Mouse (Mus musculus) kidney, postnatal 10 days (tissue): ENCODE results near the gene Zfp148.
"Not testable (repeated sequence)": the region's sequence is repeated elsewhere in the genome, so short reads cannot be mapped to it uniquely, and the experiment has no call there.

Experiments used
- DNase-seq: peaks from one replicate; pipeline ENCODE4 v3.0.0; 2021; ENCODE audit warnings: mixed read lengths

The Zfp148 gene

DNA sequence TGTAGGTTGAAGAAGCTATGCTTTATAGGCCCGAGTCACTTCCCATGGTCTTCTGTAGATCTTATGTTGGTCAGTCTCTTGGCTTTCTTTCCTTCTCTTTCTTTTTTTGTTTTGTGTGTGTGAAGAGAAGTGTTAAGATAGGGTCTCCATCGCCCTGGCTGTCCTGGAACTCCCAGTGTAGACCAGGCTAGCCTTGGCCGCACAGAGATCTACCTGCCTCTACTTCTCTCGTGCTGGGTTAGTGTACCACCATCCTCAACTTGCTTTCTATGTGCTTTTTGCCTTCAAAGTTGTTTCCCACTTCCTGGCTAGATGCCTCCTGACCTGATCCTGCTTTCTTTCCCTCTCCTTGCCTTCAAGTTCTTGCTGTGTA, 84.6 kb downstream of the Zfp148 start:
- no peak for DNase-seq

GRCm38 (mm10) chr16:33467451-33467850, 86.8 kb downstream of the Zfp148 start:
- DNase-seq: peak; percentile 44

GRCm38 (mm10) chr16:33469973-33470372, 89.3 kb downstream of the Zfp148 start:
- no peak for DNase-seq

DNA sequence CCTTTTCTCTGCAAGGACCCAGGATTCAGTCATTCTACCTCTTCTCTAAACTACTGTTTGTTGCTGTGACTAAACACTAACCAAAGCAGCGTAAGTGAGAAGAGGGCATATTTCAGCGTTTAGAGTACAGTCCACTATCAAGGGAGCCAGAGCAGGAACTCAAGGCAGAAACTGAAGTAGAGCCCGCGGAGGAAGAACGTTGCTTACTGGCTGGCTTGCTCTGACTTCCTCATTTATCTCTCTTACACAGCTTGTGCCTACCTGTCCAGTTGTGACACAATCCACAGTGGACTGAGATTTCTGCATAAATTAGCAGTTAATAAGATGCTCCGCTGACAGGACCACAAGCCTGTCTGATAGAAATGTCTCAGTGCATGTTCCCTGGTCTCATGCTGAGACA, 93.7 kb downstream of the Zfp148 start:
- DNase-seq: no peak

DNA sequence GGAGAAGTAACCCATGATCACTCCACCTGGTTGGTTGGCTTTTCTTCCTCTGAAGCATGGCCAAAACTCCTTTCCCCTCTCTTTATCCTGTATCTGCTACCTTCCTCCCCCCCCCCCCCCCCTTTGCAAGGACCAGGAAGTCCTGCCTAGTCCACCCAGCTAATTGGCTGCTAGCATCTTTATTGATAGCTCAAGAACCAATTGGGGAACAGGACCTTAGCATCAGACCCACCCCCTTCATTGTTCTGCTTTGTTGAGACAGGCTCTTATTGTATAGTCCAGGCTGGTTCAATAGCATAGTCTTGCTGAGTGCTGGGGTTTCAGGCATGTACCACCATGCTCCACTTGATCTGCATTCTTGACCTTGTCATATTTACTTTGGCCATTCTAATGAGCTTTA, 99.3 kb downstream of the Zfp148 start:
- no peak for DNase-seq

DNA sequence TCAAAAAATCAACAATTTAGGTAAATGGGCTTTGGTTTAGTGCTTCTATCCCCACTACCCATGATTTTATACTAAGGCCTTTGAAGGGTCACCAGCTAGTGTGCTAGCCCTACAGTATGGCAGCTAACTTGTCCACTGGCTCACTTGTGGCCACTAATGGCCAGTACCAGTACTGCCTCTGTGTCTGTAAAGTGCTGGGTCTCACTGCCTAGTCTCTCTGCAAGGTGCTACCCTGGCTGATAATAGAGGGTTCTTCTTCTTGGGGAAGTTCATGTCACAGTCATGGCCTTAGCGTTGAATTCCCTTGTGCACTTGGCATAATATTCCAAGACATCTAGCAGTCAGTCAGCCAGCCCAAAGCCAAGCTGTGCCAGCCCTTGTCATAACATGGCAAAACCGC, 100.5 kb downstream of the Zfp148 start:
- peak; percentile 37 for DNase-seq

DNA sequence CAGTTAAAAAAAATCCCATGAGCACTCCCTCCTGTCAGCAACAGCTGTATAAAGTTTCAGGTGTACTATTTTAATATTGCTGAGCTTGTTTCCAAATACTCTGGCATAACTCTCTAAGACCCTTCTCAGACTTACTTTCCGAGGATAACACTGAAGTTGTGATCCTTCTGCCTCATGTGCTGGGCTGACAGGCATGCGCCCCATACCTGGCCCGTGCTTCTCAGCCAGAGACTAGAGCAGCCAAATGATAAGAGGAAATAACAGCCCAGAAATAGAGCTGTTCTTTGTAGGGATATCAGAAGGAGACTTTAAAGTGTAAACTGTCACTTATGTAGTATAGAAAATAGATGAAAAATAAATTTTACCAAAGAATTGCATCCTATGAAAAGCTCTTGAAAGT, 101.7 kb downstream of the Zfp148 start:
- no peak for DNase-seq

DNA sequence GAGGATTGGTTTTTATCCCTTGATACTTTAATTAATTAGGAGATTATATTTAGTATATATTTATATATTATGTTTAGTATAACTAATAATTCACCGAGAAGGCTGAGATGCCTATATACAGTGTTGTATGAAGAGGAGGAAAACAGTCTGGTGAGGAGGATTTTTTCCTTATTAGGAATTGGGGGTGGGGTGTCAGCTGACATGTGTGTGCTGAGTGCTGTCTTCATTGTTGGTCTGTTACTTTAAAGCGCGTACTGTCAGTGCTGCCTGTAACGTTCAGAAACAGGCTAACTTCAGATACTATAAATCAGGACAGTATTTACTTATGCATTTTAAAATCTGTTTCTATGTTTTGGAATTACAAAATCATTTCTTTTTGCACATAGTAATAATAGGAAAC, 107.1 kb downstream of the Zfp148 start:
- DNase-seq: no peak

DNA sequence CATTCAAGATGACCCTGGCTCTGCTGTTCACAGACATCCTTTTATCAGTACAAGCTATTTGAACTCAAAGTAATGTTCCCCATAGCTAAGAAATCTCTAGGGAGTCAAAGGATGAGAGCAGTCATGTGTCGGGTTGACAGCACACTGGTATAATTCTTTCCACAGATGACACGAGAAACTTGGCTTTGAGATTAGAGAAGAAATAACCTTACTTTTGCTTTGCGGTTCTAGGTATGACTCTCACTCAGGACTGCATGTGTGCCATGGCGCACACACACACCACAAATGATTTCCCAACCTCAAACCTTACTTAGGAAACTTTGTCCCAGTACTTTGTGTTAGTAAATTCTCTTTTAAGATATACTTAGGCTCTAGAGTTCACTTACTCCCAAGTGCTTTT, 113.7 kb downstream of the Zfp148 start:
- DNase-seq: no peak

GRCm38 (mm10) chr16:33508082-33508481, 127.4 kb downstream of the Zfp148 start:
- no peak for DNase-seq

DNA sequence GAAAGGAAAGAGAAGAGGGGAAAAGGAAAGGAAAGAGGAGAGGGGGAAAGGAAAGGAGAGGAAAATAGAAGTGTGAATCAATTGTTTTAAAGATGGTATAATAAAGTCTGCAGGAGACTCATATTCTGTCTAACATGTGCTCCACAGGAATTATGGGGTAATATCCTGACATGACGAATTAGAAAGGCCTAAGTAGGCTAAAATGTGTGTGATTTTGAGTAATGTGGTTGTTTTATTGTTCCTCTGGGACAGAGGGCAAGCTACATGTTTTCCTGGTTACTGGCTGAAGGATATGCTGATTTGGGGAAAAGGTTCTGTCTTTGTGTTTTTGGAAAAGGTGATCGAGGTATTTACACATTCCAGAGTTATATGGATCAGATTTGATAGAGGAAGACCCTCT, 128.6 kb downstream of the Zfp148 start:
- DNase-seq: not testable (repeated sequence)

- DNase-seq: not testable (repeated sequence)
Observed at GRCm38 (mm10) chr16:33510856-33511255, 130.2 kb downstream of the Zfp148 start.

- no peak for DNase-seq
Observed at GRCm38 (mm10) chr16:33512555-33512954, 131.9 kb downstream of the Zfp148 start.

GRCm38 (mm10) chr16:33516807-33517565, 136.3 kb downstream of the Zfp148 start, which contains the start of gene Slc12a8:
Gene Slc12a8, plus strand, starts transcription at chr16:33517328.
- DNase-seq: peak; percentile 51

DNA sequence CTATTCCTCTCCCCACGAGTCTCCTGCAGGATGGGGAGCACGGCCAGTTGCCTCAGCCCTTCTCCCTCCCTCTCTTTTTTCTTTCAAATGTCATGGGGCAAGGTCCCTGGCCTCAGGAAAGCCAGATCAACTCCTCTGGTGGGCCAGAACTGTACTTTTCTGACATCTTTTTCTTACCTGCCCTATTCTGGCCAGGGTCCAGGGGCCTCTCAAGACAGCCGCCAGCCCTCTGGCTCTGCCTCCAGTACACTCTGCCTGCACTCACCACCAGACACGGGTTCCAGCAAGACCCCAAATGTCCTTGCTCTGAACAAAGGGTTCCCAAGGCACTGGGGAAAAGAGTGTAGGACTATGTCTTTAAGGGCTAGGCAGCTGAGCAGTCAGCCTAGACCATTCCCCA, 137.0 kb downstream of the Zfp148 start:
- DNase-seq: peak; percentile 24

- no peak for DNase-seq
Observed at GRCm38 (mm10) chr16:33518236-33518635, 137.6 kb downstream of the Zfp148 start.

GRCm38 (mm10) chr16:33519916-33520568, 139.4 kb downstream of the Zfp148 start:
- no peak for DNase-seq

- no peak for DNase-seq
Observed at GRCm38 (mm10) chr16:33522516-33522915, 141.9 kb downstream of the Zfp148 start.

DNA sequence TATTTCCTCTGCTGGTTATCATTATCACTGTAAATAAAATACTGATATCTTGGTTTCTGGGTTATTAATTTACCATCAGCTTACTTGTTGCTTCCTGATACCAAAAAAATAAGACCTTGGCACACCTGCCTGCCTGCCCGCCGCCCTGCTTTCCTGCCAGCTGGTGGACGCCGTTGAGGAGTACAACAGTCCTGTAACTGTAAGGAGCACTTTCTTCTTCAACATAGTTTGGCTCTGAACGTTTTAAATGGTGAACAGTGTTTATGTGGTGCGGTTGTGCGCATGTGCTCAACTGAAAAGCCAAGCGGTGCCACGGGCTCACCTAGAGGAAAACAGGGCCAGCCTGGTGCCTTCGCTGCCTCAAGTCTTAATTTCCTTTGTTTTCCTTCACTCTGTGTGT, 142.9 kb downstream of the Zfp148 start:
- DNase-seq: no peak

GRCm38 (mm10) chr16:33529502-33530454, 149.1 kb downstream of the Zfp148 start:
- no peak for DNase-seq

- no peak for DNase-seq
Observed at GRCm38 (mm10) chr16:33531184-33531583, 150.5 kb downstream of the Zfp148 start.

DNA sequence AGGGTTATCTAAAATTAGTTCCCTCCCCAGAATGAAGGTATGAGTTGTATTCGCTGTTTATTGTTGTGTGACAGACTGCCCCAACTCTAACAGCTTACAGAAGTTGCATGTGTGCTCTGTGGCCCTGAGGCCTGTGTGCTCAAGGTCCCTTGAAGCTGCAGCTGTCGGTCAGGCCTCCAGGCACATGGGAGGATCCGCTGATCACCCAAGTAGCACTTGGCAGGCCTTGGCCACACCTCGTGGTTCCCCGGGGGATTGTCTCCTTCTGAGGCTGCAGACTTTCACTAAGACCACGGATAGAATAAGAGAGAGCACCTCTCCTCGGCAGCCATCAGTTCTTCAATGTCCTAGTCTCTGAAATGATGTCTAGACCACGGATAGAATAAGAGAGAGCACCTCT, 155.8 kb downstream of the Zfp148 start:
- DNase-seq: no peak

GRCm38 (mm10) chr16:33537499-33538225, 157.0 kb downstream of the Zfp148 start:
- no peak for DNase-seq
